Mouse (Mus musculus): Measurements from ENCODE around the gene Trpv1. TPM values are rescaled to one million over a fixed set of nuclear protein-coding genes. Genes with fewer than 3 reads are reported as not detected.
A peak's percentile ranks its signal among the peaks of the same experiment; 100 is the strongest.

Trpv1 gene
- polyA plus RNA-seq, 2 experiments, result not detected

- no peak for ATAC-seq (ENCODE audit: insufficient read depth)
- 55% methylated on average over 1 of the region's 1 CpGs for WGBS (ENCODE audit: insufficient replicate concordance)
- Histone ChIP-seq H3K4me2 (ENCODE audit: low read depth) (no peak overlapping the region), H3K4me3 (ENCODE audit: insufficient read depth in 1 of 2, low read depth in 2 of 2, low read length in 2 of 2) (no peak overlapping the region), H3K27ac (no peak overlapping the region), H3K27me3 (ENCODE audit: control insufficient read depth, insufficient read depth, low read length) (no peaks in the 10 kb centered on the region), H3K4me1 (replicated peaks; ENCODE audit: control insufficient read depth in 2 of 2, insufficient read depth in 2 of 2, low read length in 1 of 2) (0 out of 4 replicates have a peak, but pooled peaks cover 0 to 2% of the 10 kb centered on the region in 2 experiments), H3K9me3 (ENCODE audit: control insufficient read depth, low read length) (no peaks in the 10 kb centered on the region), H3K9ac (replicated peaks) (no peak overlapping the region), H3K36me3 (replicated peaks; ENCODE audit: control insufficient read depth, insufficient read depth, low read depth) (no peaks in the 10 kb centered on the region)
- TF ChIP-seq CTCF (IDR thresholded peaks at IDR 0.05; ENCODE audit: low read depth) (no peak), EP300 (IDR thresholded peaks at IDR 0.05; ENCODE audit: low read depth) (no peak)
- no peak for DNase-seq (ENCODE audit: low read depth in 3 of 3, low spot score in 3 of 3)
These were observed 27.3 kb downstream of the Trpv1 start for GRCm38 (mm10) chr11:73261385-73261784.

- ATAC-seq (ENCODE audit: insufficient read depth) (no peak), DNase-seq (ENCODE audit: low read depth in 3 of 3, low spot score in 3 of 3) (no peak)
- no peaks in the 10 kb centered on the region for H3K27me3 ChIP-seq (ENCODE audit: control insufficient read depth, insufficient read depth, low read length)
- no peaks in the 10 kb centered on the region for H3K9me3 ChIP-seq (ENCODE audit: control insufficient read depth, low read length)
- H3K27ac ChIP-seq, result no peak within 1 kb of the TSS
- H3K4me2 ChIP-seq (ENCODE audit: low read depth), result no peak within 1 kb of the TSS
- 0 out of 4 replicates have a peak, but pooled peaks cover 0 to 2% of the 10 kb centered on the region in 2 experiments for H3K4me1 ChIP-seq (replicated peaks; ENCODE audit: control insufficient read depth in 2 of 2, insufficient read depth in 2 of 2, low read length in 1 of 2)
- H3K4me3 ChIP-seq (ENCODE audit: insufficient read depth in 1 of 2, low read depth in 2 of 2, low read length in 2 of 2), result no peak within 1 kb of the TSS
- no peaks in the 10 kb centered on the region for H3K36me3 ChIP-seq (replicated peaks; ENCODE audit: control insufficient read depth, insufficient read depth, low read depth)
- TF ChIP-seq CTCF (IDR thresholded peaks at IDR 0.05; ENCODE audit: low read depth), result no peak
- no peak for TF ChIP-seq EP300 (IDR thresholded peaks at IDR 0.05; ENCODE audit: low read depth)
- WGBS (ENCODE audit: insufficient replicate concordance), result 64% methylated on average over 7 of the region's 7 CpGs
- H3K9ac ChIP-seq (replicated peaks), result no peak within 1 kb of the TSS
These were observed 33.2 kb downstream of the Trpv1 start, which contains the start of gene Trpv3 for GRCm38 (mm10) chr11:73267267-73267666. Gene Trpv3 (plus strand): TSS chr11:73267388.

- TF ChIP-seq CTCF (IDR thresholded peaks at IDR 0.05; ENCODE audit: low read depth) (no peak), EP300 (IDR thresholded peaks at IDR 0.05; ENCODE audit: low read depth) (no peak)
- H3K36me3 ChIP-seq (replicated peaks; ENCODE audit: control insufficient read depth, insufficient read depth, low read depth), result no peaks in the 10 kb centered on the region
- 25% methylated on average over 2 of the region's 2 CpGs for WGBS (ENCODE audit: insufficient replicate concordance)
- H3K27ac ChIP-seq, result no peak overlapping the region
- DNase-seq (ENCODE audit: low read depth in 3 of 3, low spot score in 3 of 3) (no peak), ATAC-seq (ENCODE audit: insufficient read depth) (no peak)
- no peaks in the 10 kb centered on the region for H3K9me3 ChIP-seq (ENCODE audit: control insufficient read depth, low read length)
- H3K4me2 ChIP-seq (ENCODE audit: low read depth), result no peak overlapping the region
- H3K4me3 ChIP-seq (ENCODE audit: insufficient read depth in 1 of 2, low read depth in 2 of 2, low read length in 2 of 2), result no peak overlapping the region
- H3K9ac ChIP-seq (replicated peaks), result no peak overlapping the region
- H3K27me3 ChIP-seq (ENCODE audit: control insufficient read depth, insufficient read depth, low read length), result no peaks in the 10 kb centered on the region
- H3K4me1 ChIP-seq (replicated peaks; ENCODE audit: control insufficient read depth in 2 of 2, insufficient read depth in 2 of 2, low read length in 1 of 2), result no peaks in the 10 kb centered on the region
These were observed 40.7 kb downstream of the Trpv1 start for GRCm38 (mm10) chr11:73274821-73275220.

GRCm38 (mm10) chr11:73280710-73281109 is 46.6 kb downstream of the Trpv1 start:
- Histone ChIP-seq H3K4me3 (ENCODE audit: insufficient read depth in 1 of 2, low read depth in 2 of 2, low read length in 2 of 2) (no peak overlapping the region), H3K27me3 (ENCODE audit: control insufficient read depth, insufficient read depth, low read length) (no peaks in the 10 kb centered on the region), H3K27ac (no peak overlapping the region), H3K4me1 (replicated peaks; ENCODE audit: control insufficient read depth in 2 of 2, insufficient read depth in 2 of 2, low read length in 1 of 2) (no peaks in the 10 kb centered on the region), H3K9ac (replicated peaks) (no peak overlapping the region), H3K9me3 (ENCODE audit: control insufficient read depth, low read length) (no peaks in the 10 kb centered on the region), H3K36me3 (replicated peaks; ENCODE audit: control insufficient read depth, insufficient read depth, low read depth) (no peaks in the 10 kb centered on the region), H3K4me2 (ENCODE audit: low read depth) (no peak overlapping the region)
- TF ChIP-seq EP300 (IDR thresholded peaks at IDR 0.05; ENCODE audit: low read depth) (no peak), CTCF (IDR thresholded peaks at IDR 0.05; ENCODE audit: low read depth) (no peak)
- 31% methylated on average over 5 of the region's 5 CpGs for WGBS (ENCODE audit: insufficient replicate concordance)
- no peak for ATAC-seq (ENCODE audit: insufficient read depth)
- DNase-seq (ENCODE audit: low read depth in 3 of 3, low spot score in 3 of 3), result no peak

- ATAC-seq (ENCODE audit: insufficient read depth), result peak; percentile 61; the same call in 1 of the 2 replicates
- no peak overlapping the region; the same call in 1 of the 2 replicates for H3K4me2 ChIP-seq (ENCODE audit: low read depth)
- no peaks in the 10 kb centered on the region for H3K4me1 ChIP-seq (replicated peaks; ENCODE audit: control insufficient read depth in 2 of 2, insufficient read depth in 2 of 2, low read length in 1 of 2)
- H3K9me3 ChIP-seq (ENCODE audit: control insufficient read depth, low read length), result no peaks in the 10 kb centered on the region
- H3K27ac ChIP-seq, result no peak overlapping the region
- H3K27me3 ChIP-seq (ENCODE audit: control insufficient read depth, insufficient read depth, low read length), result no peaks in the 10 kb centered on the region
- no peak overlapping the region for H3K9ac ChIP-seq (replicated peaks)
- peak in 1 of 3 experiments; percentile 6 for DNase-seq (ENCODE audit: low read depth in 3 of 3, low spot score in 3 of 3)
- H3K4me3 ChIP-seq (ENCODE audit: insufficient read depth in 1 of 2, low read depth in 2 of 2, low read length in 2 of 2), result peak overlapping the region in 1 of 2 experiments; percentile 9; a peak in 1 of 4 replicates
- 3% methylated on average over 16 of the region's 16 CpGs for WGBS (ENCODE audit: insufficient replicate concordance)
- no peaks in the 10 kb centered on the region for H3K36me3 ChIP-seq (replicated peaks; ENCODE audit: control insufficient read depth, insufficient read depth, low read depth)
- TF ChIP-seq CTCF (IDR thresholded peaks at IDR 0.05; ENCODE audit: low read depth) (peak; percentile 64), EP300 (IDR thresholded peaks at IDR 0.05; ENCODE audit: low read depth) (no peak)
These were observed 47.5 kb downstream of the Trpv1 start for GRCm38 (mm10) chr11:73281528-73282027.

Measured in liver, embryonic 14.5 days (tissue).